Mouse (Mus musculus): ENCODE results near the gene Gmeb1. TPM values are rescaled to one million over a fixed set of nuclear protein-coding genes. Genes with fewer than 3 reads are reported as not detected.

Gene Gmeb1
- polyA plus RNA-seq, 1 experiment from 2014 or later, result 53.3 TPM

DNA sequence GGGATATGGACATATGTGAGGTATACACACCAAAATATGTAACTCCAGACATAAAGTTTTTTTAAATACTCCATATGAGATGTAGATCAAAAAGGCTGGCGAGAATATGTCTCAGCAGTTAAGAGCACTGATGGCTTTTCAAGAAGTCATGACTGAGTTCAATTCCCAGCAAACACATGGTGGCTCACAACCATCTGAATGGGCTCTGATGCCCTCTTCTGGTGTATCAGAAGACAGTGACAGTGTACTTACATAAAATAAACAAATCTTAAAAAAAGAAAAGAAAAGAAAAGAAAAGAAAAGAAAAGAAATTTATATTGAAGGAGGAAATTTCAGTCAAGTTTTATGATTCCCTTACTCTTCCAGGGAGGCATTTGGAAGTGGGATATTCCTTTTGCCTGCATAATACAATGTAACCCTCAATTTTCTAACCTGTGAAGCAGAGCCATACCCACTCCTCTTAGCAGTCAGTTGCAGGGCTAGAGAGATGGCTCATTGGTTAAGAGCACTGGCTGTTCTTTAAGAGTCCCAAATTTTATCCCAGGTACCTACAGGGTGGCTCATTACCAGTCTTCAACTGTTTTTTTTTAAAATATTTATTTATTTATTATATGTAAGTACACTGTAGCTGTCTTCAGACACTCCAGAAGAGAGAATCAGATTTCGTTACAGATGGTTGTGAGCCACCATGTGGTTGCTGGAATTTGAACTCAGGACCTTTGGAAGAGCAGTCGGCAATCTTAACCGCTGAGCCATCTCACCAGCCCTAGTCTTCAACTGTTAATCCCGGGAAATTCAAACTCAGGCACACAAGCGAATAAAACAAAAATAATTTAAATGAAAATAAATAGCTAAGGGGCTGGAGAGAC, 7.7 kb upstream of the Gmeb1 start:
- no peak for ATAC-seq (replicated peaks)
- 16% methylated on average over 6 of the region's 6 CpGs for WGBS
- Histone ChIP-seq H3K27ac (replicated peaks) (peak overlapping the region; percentile 91), H3K4me1 (peaks cover 16% of the 10 kb centered on the region), H3K27me3 (no peaks in the 10 kb centered on the region), H3K4me2 (replicated peaks) (no peak overlapping the region; the same call in 1 of the 2 replicates), H3K4me3 (no peak overlapping the region), H3K9ac (replicated peaks) (no peak overlapping the region), H3K9me3 (no peaks in the 10 kb centered on the region), H3K36me3 (no peaks in the 10 kb centered on the region)

DNA sequence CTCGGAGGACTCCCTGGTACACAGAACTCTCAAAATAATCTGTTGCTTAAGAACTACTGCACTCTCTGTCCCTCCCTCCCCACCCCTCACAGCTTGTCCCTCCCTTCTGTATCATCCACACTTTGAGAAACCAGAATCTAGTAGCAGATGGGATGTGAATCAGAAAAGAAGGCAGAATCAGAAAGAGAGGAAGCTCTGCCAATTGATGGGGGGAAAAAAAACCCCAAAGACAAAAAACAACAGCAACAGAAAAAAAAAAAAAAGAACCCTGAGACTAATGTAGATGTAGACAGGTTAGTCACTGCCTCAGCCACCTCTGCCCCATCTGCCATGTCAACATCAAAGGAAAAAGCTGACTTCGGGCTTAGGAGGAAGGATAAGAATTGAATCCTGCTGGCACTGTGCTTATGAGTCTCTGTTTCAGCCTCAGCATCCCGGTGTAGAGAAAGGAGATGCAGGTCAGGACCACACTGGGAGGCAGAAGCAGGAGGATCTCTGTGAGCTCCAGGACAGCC, 5.5 kb upstream of the Gmeb1 start:
- Histone ChIP-seq H3K27me3 (no peaks in the 10 kb centered on the region), H3K4me1 (peaks cover 6% of the 10 kb centered on the region), H3K4me3 (no peak overlapping the region), H3K27ac (replicated peaks) (0 out of 2 replicates have a peak overlapping the region, but pooled peaks have one; percentile 12), H3K4me2 (replicated peaks) (no peak overlapping the region), H3K9ac (replicated peaks) (no peak overlapping the region), H3K36me3 (no peaks in the 10 kb centered on the region), H3K9me3 (no peaks in the 10 kb centered on the region)
- ATAC-seq (replicated peaks), result no peak
- WGBS, result 81% methylated on average over 3 of the region's 3 CpGs

GRCm38 (mm10) chr4:132263313-132263712, 1.9 kb upstream of the Gmeb1 start:
- Histone ChIP-seq H3K9ac (replicated peaks) (no peak overlapping the region), H3K4me1 (peaks cover 26% of the 10 kb centered on the region), H3K4me3 (no peak overlapping the region), H3K4me2 (replicated peaks) (no peak overlapping the region), H3K9me3 (no peaks in the 10 kb centered on the region), H3K27ac (replicated peaks) (no peak overlapping the region), H3K27me3 (no peaks in the 10 kb centered on the region), H3K36me3 (no peaks in the 10 kb centered on the region)
- WGBS, result 96% methylated on average over 7 of the region's 7 CpGs
- ATAC-seq (replicated peaks), result no peak

- H3K36me3 ChIP-seq, result no peaks in the 10 kb centered on the region
- H3K27me3 ChIP-seq, result no peaks in the 10 kb centered on the region
- H3K27ac ChIP-seq (replicated peaks), result no peak overlapping the region
- peaks cover 26% of the 10 kb centered on the region for H3K4me1 ChIP-seq
- H3K9me3 ChIP-seq, result no peaks in the 10 kb centered on the region
- no peak overlapping the region for H3K4me3 ChIP-seq
- 75% methylated on average over 5 of the region's 5 CpGs for WGBS
- no peak overlapping the region; the same call in 1 of the 2 replicates for H3K4me2 ChIP-seq (replicated peaks)
- no peak for ATAC-seq (replicated peaks)
- no peak overlapping the region for H3K9ac ChIP-seq (replicated peaks)
Observed at GRCm38 (mm10) chr4:132262358-132262616, 885 bp upstream of the Gmeb1 start.

DNA sequence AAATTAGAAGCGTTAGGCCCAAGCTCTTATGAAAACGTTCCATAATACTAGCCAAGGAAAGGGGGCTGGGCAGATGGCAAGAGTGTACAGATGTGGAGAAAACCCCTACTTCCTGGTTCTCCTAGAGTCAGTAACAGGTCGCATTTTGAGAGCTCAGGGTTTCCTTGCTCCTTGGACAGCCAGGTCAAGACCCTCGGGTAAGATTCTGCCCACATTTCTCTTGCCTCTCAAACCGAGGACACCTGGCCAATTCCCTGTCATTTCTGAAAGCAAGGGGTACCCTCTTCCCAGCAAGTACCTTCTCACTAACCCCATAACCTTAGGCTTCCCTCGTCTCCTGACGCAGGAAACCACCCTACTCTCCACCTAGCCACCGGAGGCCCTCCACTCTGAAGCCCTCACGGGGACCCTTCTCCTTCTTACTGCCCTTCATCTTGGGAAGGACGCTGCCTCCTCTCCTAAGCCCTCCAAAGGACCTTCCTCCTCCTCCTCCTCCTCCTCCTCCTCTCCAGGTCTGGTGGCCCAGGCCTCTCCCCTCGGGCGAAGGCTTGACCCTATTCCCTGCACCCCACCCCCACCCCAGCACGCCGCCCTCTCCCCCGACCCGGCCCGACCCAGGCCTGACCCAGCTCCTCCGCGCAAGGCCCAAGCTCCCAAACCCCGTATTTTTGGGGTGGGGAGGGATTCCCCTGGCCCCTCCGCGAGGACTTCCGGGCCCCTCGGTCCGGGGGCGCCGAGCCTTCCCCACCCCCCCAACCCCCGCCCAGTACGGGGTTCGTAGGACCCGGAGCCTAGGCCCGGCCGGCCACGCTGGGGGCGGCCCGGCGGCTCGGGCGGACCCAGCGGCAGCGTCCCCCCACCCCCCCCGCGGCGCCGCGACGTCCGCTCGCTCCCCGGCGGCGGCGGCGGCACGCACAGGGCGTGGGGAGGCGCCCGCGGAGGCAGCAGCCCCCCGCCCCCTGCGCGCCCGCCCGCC, 710 bp downstream of the Gmeb1 start:
- Histone ChIP-seq H3K4me2 (replicated peaks) (peak overlapping the region; percentile 84), H3K27me3 (no peaks in the 10 kb centered on the region), H3K36me3 (no peaks in the 10 kb centered on the region), H3K27ac (replicated peaks) (peak overlapping the region; percentile 91), H3K4me1 (peaks cover 26% of the 10 kb centered on the region), H3K9ac (replicated peaks) (peak overlapping the region; percentile 92), H3K9me3 (no peaks in the 10 kb centered on the region), H3K4me3 (peak overlapping the region; percentile 90)
- 4% methylated on average over 40 of the region's 64 CpGs for WGBS
- peak; percentile 71 for ATAC-seq (replicated peaks)

DNA sequence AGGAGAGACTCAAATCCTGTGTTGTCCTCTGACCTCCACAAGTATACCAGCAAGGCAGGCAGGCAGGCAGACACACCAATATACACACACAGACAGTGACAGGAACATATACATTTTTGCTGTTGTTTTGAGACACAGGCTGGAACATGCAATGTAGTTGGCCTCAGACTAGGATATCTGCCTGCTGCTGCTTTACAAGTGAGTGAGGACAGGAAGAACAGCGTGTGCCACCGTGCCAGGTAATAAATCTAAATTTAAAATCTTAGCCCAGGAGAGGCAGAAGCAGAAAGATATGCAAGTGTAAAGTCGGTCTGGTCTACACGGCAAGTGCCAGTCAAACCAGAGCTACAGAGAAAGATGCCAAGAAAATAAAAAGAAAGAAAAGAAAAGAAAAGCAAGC, 2.2 kb downstream of the Gmeb1 start:
- Histone ChIP-seq H3K4me2 (replicated peaks) (no peak overlapping the region), H3K4me1 (peaks cover 26% of the 10 kb centered on the region), H3K9me3 (no peaks in the 10 kb centered on the region), H3K4me3 (no peak overlapping the region), H3K36me3 (no peaks in the 10 kb centered on the region), H3K27me3 (no peaks in the 10 kb centered on the region), H3K9ac (replicated peaks) (0 out of 2 replicates have a peak overlapping the region, but pooled peaks have one; percentile 4), H3K27ac (replicated peaks) (no peak overlapping the region; the same call in 1 of the 2 replicates)
- 91% methylated on average over 4 of the region's 4 CpGs for WGBS
- no peak for ATAC-seq (replicated peaks)

DNA sequence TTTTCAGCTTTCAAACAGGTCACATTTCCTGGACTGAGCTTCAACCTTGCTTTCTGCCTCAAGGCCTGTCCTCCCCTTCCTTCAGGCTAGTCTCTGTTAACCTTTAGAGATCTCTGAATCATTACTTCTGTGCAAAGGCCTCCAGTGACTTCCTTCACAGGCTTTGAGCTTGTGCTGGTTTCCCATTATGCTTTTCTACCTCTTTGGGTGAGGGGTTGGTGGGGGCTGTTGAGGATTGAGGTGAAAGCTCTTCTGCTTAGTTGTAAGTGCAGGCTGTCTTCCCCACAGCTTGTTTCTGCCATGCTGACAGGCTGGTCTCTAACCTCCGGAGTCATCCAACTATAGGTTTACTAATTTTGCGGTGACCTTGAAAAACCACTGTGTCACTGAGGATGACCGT, 5.0 kb downstream of the Gmeb1 start:
- Histone ChIP-seq H3K9ac (replicated peaks) (no peak overlapping the region), H3K4me3 (no peak overlapping the region), H3K4me1 (peaks cover 19% of the 10 kb centered on the region), H3K27ac (replicated peaks) (no peak overlapping the region), H3K36me3 (peaks cover 3% of the 10 kb centered on the region), H3K4me2 (replicated peaks) (no peak overlapping the region), H3K27me3 (no peaks in the 10 kb centered on the region), H3K9me3 (no peaks in the 10 kb centered on the region)
- no peak for ATAC-seq (replicated peaks)
- WGBS, result 94% methylated on average over 3 of the region's 3 CpGs

DNA sequence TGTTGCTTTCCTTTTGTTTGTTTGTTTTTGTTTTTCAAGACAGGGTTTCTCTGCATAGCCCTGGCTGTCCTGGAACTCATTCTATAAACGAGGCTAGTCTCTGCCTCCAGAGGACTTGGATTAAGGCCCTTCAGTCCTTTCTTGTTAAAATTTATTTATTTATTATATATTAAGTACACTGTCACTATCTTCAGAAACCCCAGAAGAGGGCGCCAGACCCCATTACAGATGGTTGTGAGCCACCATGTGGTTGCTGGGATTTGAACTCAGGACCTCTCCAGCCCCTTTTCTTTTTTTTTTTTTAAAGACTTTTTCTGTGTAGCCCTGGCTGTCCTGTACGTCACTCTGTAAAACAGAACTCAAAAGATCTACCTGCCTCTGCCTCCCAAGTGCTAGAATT, 6.4 kb downstream of the Gmeb1 start:
- H3K36me3 ChIP-seq, result peaks cover 15% of the 10 kb centered on the region
- no peak overlapping the region for H3K4me2 ChIP-seq (replicated peaks)
- no peak overlapping the region for H3K4me3 ChIP-seq
- ATAC-seq (replicated peaks), result no peak
- no peak overlapping the region for H3K9ac ChIP-seq (replicated peaks)
- H3K27me3 ChIP-seq, result no peaks in the 10 kb centered on the region
- WGBS, result 72% methylated on average over 3 of the region's 3 CpGs
- no peak overlapping the region for H3K27ac ChIP-seq (replicated peaks)
- peaks cover 12% of the 10 kb centered on the region for H3K4me1 ChIP-seq
- H3K9me3 ChIP-seq, result no peaks in the 10 kb centered on the region

- ATAC-seq (replicated peaks), result no peak
- Histone ChIP-seq H3K36me3 (peaks cover 25% of the 10 kb centered on the region), H3K9ac (replicated peaks) (no peak overlapping the region), H3K9me3 (no peaks in the 10 kb centered on the region), H3K27ac (replicated peaks) (no peak overlapping the region), H3K4me3 (no peak overlapping the region), H3K4me1 (no peaks in the 10 kb centered on the region), H3K4me2 (replicated peaks) (no peak overlapping the region), H3K27me3 (no peaks in the 10 kb centered on the region)
- WGBS, result 85% methylated on average over 2 of the region's 2 CpGs
Observed at GRCm38 (mm10) chr4:132253622-132254021, 7.8 kb downstream of the Gmeb1 start.

DNA sequence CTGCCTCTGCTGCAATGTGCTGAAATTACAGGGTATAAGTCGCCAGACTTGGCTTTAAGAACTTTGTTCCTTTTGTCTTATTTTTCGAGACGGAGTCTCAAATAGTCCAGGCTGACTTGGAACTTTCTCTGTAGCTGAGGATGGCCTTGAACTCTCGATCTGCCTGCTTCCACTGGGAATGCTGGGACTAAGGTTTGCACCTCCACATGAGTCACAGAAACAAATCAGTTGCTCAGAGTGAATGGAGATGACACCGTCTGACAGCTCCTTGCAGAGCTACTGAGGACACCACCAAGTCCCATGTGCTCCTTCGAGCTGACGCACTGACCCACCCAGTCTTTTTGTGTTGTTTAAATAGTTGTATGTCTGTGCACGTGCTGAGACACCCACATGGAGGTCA, 8.3 kb downstream of the Gmeb1 start:
- WGBS, result 87% methylated on average over 8 of the region's 8 CpGs
- H3K4me3 ChIP-seq, result no peak overlapping the region

DNA sequence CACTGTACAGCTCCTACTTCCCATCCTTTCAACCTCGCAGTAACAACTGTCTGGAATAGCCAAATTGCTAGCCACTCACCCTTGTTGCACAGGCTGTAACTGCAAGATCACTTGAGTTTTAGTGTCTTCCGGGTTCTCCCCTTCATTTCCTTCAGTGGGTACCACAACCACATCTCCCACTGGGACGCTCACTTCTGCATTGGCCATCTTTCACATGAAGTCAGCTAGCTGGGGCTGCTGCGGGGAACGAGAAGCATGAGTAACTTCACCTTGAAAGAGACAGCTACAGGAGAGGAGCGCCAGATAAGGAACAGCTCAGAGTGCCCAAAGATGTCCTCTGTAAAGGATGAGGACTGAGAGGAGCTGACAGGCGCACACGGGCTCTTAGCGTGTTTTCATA, 9.8 kb downstream of the Gmeb1 start:
- Histone ChIP-seq H3K27ac (replicated peaks) (no peak overlapping the region), H3K4me3 (no peak overlapping the region), H3K27me3 (no peaks in the 10 kb centered on the region), H3K36me3 (peaks cover 39% of the 10 kb centered on the region), H3K4me2 (replicated peaks) (no peak overlapping the region), H3K9me3 (no peaks in the 10 kb centered on the region), H3K9ac (replicated peaks) (no peak overlapping the region), H3K4me1 (no peaks in the 10 kb centered on the region)
- no peak for ATAC-seq (replicated peaks)
- WGBS, result 95% methylated on average over 9 of the region's 9 CpGs

More for the DNA sequence above, 8.3 kb downstream of the Gmeb1 start:
- Histone ChIP-seq H3K27ac (replicated peaks) (no peak overlapping the region), H3K4me2 (replicated peaks) (no peak overlapping the region), H3K27me3 (no peaks in the 10 kb centered on the region), H3K4me1 (no peaks in the 10 kb centered on the region), H3K9ac (replicated peaks) (no peak overlapping the region), H3K36me3 (peaks cover 29% of the 10 kb centered on the region), H3K9me3 (no peaks in the 10 kb centered on the region)
- no peak for ATAC-seq (replicated peaks)

- H3K9me3 ChIP-seq, result no peaks in the 10 kb centered on the region
- H3K4me2 ChIP-seq (replicated peaks), result no peak overlapping the region
- peaks cover 74% of the 10 kb centered on the region for H3K36me3 ChIP-seq
- no peaks in the 10 kb centered on the region for H3K4me1 ChIP-seq
- WGBS, result 86% methylated on average over 5 of the region's 5 CpGs
- no peak overlapping the region for H3K4me3 ChIP-seq
- no peaks in the 10 kb centered on the region for H3K27me3 ChIP-seq
- no peak overlapping the region for H3K27ac ChIP-seq (replicated peaks)
- H3K9ac ChIP-seq (replicated peaks), result no peak overlapping the region
- no peak for ATAC-seq (replicated peaks)
Observed at GRCm38 (mm10) chr4:132247451-132247997, 13.9 kb downstream of the Gmeb1 start.
